Mouse (Mus musculus) natural killer cell, adult 2 months (primary cell): ENCODE results near the gene Sds.

Experiments used
- DNase-seq, 2 experiments: peaks; one replicate each; pipeline ENCODE4 v3.0.0; 2022; ENCODE audit warnings: low spot score in 2 of 2

Gene Sds

DNA sequence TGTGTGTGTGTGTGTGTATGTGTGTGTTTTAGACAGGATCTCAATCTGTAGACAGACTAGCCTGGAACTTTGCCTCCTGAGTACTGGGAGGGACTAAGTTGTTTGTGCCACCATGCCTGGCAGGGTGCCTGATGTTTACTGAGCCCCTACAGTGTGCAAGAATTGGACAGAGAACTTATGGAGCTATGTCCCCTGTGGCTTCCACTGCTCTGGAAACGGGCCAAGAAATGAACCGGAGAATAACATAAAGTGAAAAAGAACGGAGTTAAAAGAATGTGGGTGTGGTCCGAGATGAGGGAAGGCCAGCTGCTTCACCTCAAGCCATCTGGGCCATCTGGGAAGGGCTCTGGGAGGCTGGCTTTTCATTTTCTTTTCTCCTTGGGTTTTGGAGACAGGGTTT, 38.4 kb downstream of the Sds start:
- DNase-seq: no peak

DNA sequence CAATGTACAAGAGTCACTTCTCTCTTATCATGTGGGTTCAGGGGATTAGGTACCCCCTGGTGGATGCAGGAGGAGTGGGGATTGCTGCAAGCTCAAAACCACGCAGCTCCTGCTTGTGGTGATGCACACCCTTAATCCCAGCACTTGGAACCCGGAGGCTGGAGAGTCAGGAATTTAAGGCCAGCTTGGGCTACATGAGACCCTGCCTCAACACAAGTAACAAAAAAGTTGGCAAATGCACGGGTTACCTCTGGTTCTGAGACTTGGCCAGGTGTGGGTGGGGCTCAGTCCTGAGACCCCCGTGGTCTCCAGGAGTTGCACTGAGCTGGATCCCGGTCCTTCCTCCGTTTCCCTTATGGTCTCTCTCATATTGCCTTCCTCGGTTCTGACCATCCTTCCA, 39.1 kb downstream of the Sds start:
- DNase-seq: no peak

DNA sequence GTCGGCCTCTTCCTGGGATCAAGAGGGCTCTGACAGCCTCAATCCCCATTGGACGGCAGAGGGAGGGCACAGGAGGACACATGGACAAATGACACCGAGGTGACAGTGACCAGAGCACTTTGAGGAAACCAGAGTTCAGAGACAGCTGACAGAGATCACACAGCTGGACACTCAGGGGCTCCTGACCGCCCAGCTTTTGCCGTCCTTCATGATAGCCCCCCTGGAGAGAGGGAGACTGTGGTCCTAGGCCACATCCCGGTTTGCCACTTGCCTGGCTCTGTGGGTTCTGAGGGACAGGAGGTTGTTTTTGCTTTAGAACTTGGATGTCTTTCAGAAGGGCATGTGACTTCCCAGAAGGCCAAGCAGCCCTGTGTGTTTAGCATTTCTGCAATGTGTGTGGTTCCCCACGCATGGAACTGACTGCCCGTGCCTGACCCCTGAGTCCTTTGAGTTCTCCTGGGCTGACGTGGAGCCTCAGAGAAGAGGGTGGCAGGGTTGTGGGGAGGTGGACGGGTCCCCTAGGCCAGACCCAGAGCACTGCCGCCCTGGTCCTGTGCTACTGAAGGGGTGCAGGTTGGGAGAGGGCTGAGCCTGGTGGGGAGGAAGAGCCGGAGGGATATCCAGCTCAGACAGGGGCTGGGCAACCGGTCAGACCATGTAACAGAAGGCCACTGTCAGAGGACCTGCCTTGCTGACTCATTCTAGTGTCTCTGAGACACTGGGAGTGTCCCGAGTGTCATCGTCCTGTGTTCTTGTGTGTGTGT, 40.1 kb downstream of the Sds start:
- DNase-seq: no peak

GRCm38 (mm10) chr5:120517552-120517951, 41.2 kb downstream of the Sds start:
- no peak for DNase-seq

GRCm38 (mm10) chr5:120522649-120523048, 46.3 kb downstream of the Sds start:
- peak; percentile 34 to 42 for DNase-seq

DNA sequence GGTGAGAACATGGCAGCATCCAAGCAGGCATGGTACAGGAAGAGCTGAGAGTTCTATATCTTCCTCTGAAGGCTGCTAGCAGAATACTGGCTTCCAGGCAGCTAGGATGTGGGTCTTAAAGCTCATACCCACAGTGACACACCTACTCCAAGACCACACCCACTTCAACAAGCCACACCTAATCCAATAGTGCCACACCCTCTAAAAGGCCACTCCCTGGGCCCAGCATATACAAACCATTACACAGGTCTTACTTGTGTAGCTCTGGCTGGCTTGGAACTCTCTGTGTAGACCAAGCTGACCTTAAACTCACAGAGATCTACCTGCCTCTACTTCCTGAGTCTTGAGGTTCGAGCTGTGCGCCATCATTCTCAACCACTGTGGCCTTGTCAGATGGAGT, 48.4 kb downstream of the Sds start:
- DNase-seq: no peak

GRCm38 (mm10) chr5:120525737-120526136, 49.4 kb downstream of the Sds start:
- no peak for DNase-seq

DNA sequence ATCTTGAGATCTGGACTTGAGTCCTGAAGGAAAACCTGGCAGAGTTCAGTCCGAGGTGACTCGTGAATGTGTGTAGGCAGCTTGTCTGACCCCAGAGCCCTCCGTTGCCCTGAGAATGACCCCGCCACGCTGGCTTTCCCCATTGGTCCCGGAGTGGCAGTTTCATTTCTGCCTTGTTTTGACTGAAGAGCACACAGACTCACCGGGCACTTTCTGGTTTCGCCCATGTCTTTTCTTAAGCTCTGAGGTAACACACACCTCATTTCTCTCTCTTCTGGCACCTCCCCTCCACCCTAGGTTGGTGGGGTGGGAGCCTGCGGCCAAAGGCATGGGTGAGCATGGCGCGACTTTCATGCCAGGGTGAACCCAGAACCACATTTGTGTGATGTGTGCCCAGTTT, 50.0 kb downstream of the Sds start:
- DNase-seq: no peak

DNA sequence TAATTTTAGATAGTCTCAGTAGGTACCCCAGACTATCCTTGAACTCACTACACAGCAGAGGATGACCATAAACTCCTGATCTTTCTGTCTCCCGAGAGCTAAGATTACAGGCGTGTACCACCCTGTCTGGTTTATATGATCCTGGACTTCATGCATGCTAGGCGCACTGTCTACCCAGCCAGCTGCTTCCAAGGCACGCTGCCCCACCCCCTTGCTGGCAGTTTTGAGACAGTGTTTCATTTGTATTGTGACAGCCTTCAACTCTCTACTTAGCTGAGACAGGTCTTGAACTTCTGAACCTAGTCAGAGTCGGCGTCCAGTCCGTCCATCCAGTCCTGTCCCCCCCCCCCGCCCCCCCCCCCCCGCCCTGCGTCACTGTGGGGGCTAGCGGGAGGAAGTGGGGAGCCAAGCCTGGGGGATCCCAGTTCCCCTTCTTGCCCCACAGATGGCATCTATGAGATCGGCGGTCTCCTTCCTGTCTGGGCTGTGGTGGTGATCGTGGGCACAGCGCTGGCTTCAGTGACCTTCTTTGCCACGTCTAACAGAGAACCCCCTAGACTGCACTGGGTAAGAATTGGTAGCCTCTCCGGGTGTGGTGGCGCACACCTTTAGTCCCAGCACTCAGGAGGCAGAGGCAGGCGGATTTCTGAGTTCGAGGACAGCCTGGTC, 51.1 kb downstream of the Sds start:
- peak in 1 of 2 experiments; percentile 46 for DNase-seq

GRCm38 (mm10) chr5:120531631-120532030, 55.3 kb downstream of the Sds start:
- no peak for DNase-seq
